Mouse (Mus musculus) liver, postnatal 0 days (tissue): Measurements from ENCODE around the gene Hrh3.

Source experiments
- CTCF ChIP-seq: sonication (generic); IDR thresholded peaks from 2 replicates; pipeline ENCODE4 v1.5.1; 2016; ENCODE audit warnings: antibody characterized with exemption, low read depth
- EP300 ChIP-seq: IDR thresholded peaks from 2 replicates; pipeline ENCODE4 v1.6.1; 2016; ENCODE audit warnings: antibody characterized with exemption, low read depth, mild to moderate bottlenecking

DNA sequence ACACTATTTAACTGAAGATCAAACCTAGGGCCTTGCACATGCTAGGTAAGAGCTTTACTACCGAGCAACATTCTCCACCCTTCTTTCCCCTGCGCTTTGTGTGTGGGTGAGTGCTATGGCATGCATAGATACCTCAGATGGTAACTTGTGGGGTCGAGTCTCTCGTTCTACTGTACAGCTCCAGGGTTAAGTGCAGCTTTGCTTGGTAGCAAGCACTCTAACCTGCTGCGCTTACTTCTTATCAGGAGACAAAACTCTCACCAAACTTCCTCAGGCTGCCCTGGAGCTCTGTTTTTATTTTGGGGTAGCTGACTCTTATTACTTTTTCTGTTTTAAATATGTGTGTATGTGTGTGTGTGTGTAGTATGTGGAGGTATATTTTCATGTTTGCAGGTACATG lies 31.1 kb upstream of the Hrh3 start:
- TF ChIP-seq CTCF (no peak), EP300 (no peak)
